Mouse (Mus musculus): ENCODE data around the gene Kcnd1. TPM values are rescaled to one million over a fixed set of nuclear protein-coding genes. Genes with fewer than 3 reads are reported as not detected.

Kcnd1 gene
- polyA plus RNA-seq, 1 experiment, result 0.79 TPM

DNA sequence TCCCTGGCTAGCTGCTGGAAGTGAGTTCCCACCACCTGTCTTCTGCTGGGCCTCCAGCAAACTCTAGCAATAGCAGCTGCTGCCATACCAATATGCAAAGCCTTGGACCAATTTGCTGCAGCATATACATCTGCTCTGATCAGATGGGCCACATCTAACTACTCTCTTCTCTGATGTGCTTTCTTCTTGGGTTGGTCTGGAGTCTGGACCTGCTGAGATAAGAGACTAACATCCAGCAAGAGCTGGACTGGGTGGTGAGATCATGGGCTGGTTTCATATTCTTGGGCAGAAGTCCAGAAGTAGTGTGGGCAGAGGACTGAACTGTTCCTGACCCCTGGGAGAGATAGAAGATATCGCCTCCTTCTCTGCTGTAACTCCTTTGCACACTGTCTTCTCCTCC is 15.1 kb downstream of the Kcnd1 start:
- Histone ChIP-seq H3K27me3 (ENCODE audit: control insufficient read depth, insufficient read depth, low read length) (no peaks in the 10 kb centered on the region), H3K36me3 (ENCODE audit: control insufficient read depth, insufficient read depth, low read length) (no peaks in the 10 kb centered on the region), H3K27ac (ENCODE audit: control insufficient read depth, insufficient read depth, low read depth, low read length) (no peak overlapping the region), H3K4me1 (ENCODE audit: control insufficient read depth, insufficient read depth, low read length) (no peaks in the 10 kb centered on the region), H3K4me3 (ENCODE audit: control insufficient read depth, low read depth, low read length) (no peak overlapping the region)
- TF ChIP-seq CTCF (IDR thresholded peaks at IDR 0.05; ENCODE audit: control insufficient read depth, insufficient read depth, insufficient replicate concordance, low read depth, low read length), result no peak
- no peak for TF ChIP-seq POLR2A (IDR thresholded peaks at IDR 0.05; ENCODE audit: control insufficient read depth, low read depth, low read length)

DNA sequence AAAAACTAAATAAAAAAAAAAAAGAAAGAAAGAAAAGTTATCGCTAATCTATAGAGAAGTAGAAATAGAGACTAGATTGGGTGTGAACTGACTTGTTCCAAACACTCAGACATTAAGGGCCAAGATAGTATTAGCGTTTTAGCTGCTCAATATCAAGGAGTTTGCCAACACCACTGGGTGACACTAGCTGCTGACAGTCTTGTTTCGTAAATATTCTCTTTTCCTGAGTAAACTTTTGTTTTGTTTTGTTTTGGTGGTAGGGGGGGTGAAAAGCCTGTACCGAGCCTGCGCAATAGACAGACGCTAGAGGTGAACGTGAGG is 18.7 kb downstream of the Kcnd1 start:
- peak overlapping the region; percentile 96 for H3K4me3 ChIP-seq (ENCODE audit: control insufficient read depth, low read depth, low read length)
- no peak for TF ChIP-seq CTCF (IDR thresholded peaks at IDR 0.05; ENCODE audit: control insufficient read depth, insufficient read depth, insufficient replicate concordance, low read depth, low read length)
- H3K36me3 ChIP-seq (ENCODE audit: control insufficient read depth, insufficient read depth, low read length), result no peaks in the 10 kb centered on the region
- no peaks in the 10 kb centered on the region for H3K27me3 ChIP-seq (ENCODE audit: control insufficient read depth, insufficient read depth, low read length)
- H3K4me1 ChIP-seq (ENCODE audit: control insufficient read depth, insufficient read depth, low read length), result no peaks in the 10 kb centered on the region
- no peak overlapping the region for H3K27ac ChIP-seq (ENCODE audit: control insufficient read depth, insufficient read depth, low read depth, low read length)

DNA sequence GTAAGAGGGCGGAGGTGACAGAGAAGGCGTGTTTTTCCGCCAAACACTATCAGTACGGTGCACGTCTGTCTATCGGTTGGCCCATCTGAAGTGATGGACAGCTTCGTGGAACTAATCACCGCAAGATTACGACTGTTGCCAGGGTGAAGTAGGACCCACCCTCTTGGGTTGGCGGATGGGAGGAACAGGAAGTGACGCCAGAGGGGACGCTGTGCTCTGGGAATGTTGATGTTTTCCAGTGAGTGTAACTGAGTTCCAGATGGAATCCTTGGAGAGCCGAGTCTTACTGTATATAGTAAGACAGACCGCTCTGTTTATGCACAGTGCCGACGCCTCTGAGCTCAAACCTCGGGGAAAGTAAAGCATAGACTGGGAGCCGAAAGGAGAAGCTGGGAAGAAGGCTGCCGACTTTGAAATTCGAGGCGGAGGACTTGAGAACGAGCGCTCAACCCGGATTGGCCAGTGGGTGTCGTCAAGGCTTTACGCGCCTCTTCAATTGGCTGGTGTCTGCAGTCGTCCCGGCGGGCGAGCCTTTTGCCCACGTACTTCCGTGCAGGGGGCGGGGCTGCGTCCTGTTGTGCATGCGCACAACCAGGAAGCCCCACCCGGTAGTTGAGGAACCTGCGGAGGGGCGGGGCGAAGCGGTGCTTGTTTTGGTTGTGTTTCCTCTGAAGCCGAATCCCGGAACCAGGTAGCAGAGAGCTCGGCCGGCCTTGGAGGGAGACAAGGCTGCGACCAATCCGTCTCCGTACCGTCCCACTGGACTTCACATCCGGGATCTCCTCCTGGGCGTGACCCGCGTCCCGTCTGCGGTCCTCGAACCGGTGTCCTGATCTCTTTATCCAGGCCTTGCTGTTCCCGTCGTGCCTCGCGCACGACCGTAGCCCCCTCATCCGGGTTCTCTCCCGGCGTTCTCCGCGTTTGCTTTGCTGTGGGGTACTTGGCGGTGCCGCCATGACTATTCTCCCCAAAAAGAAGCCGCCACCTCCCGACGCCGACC is 19.4 kb downstream of the Kcnd1 start, which contains the start of gene Otud5:
Otud5 (plus strand) TSS at position 202 of the 1,000 bp plus-strand sequence.
- Histone ChIP-seq H3K36me3 (ENCODE audit: control insufficient read depth, insufficient read depth, low read length) (no peaks in the 10 kb centered on the region), H3K27ac (ENCODE audit: control insufficient read depth, insufficient read depth, low read depth, low read length) (peak within 1 kb of the TSS; percentile 95), H3K27me3 (ENCODE audit: control insufficient read depth, insufficient read depth, low read length) (no peaks in the 10 kb centered on the region), H3K4me1 (ENCODE audit: control insufficient read depth, insufficient read depth, low read length) (no peaks in the 10 kb centered on the region), H3K4me3 (ENCODE audit: control insufficient read depth, low read depth, low read length) (peak within 1 kb of the TSS; percentile 96)
- TF ChIP-seq CTCF (IDR thresholded peaks at IDR 0.05; ENCODE audit: control insufficient read depth, insufficient read depth, insufficient replicate concordance, low read depth, low read length), result no peak
- TF ChIP-seq POLR2A (IDR thresholded peaks at IDR 0.05; ENCODE audit: control insufficient read depth, low read depth, low read length), result peak; percentile 39; the same call in 1 of the 2 replicates

DNA sequence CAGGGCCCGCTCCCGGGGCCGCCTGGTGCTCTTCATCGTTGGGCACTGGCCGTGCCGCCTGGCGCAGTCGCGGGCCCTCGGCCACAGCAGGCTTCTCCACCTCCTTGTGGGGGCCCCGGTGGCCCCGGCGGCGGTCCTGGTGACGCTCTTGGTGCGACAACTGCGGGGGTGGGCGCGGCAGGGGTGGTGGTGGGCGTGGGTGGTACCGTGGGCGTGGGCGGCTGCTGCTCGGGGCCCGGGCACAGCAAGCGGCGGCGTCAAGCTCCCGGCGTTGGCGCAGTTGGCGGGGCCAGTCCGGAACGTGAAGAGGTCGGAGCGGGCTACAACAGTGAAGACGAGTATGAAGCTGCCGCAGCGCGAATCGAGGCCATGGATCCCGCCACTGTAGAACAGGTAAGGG is 20.2 kb downstream of the Kcnd1 start:
- Histone ChIP-seq H3K27ac (ENCODE audit: control insufficient read depth, insufficient read depth, low read depth, low read length) (peak overlapping the region; percentile 95), H3K27me3 (ENCODE audit: control insufficient read depth, insufficient read depth, low read length) (no peaks in the 10 kb centered on the region), H3K36me3 (ENCODE audit: control insufficient read depth, insufficient read depth, low read length) (no peaks in the 10 kb centered on the region), H3K4me1 (ENCODE audit: control insufficient read depth, insufficient read depth, low read length) (no peaks in the 10 kb centered on the region), H3K4me3 (ENCODE audit: control insufficient read depth, low read depth, low read length) (peak overlapping the region; percentile 96)
- TF ChIP-seq POLR2A (IDR thresholded peaks at IDR 0.05; ENCODE audit: control insufficient read depth, low read depth, low read length) (no peak), CTCF (IDR thresholded peaks at IDR 0.05; ENCODE audit: control insufficient read depth, insufficient read depth, insufficient replicate concordance, low read depth, low read length) (no peak)

DNA sequence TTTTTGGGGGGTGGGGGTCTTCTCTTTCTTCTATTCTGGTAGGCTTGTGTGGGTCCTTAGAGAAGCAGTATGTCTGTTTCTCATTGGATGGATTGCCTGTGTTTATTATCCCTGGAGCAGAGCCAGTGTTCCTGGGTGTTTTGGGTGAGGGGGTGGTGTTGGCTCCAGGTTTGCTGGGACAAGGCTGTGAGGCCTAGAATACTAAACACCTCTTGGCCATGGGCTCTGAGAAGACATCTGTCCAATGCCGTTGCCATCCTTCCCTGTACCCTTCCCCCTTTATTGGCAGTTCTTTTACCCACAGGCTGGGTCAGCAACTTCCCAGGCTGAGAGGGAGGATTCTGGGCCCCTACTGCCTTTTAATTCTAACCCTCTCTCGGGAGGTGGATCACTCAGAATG is 25.8 kb downstream of the Kcnd1 start:
- Histone ChIP-seq H3K27ac (ENCODE audit: control insufficient read depth, insufficient read depth, low read depth, low read length) (no peak overlapping the region), H3K4me1 (ENCODE audit: control insufficient read depth, insufficient read depth, low read length) (no peaks in the 10 kb centered on the region), H3K36me3 (ENCODE audit: control insufficient read depth, insufficient read depth, low read length) (no peaks in the 10 kb centered on the region), H3K4me3 (ENCODE audit: control insufficient read depth, low read depth, low read length) (no peak overlapping the region), H3K27me3 (ENCODE audit: control insufficient read depth, insufficient read depth, low read length) (no peaks in the 10 kb centered on the region)
- TF ChIP-seq CTCF (IDR thresholded peaks at IDR 0.05; ENCODE audit: control insufficient read depth, insufficient read depth, insufficient replicate concordance, low read depth, low read length), result no peak
- no peak for TF ChIP-seq POLR2A (IDR thresholded peaks at IDR 0.05; ENCODE audit: control insufficient read depth, low read depth, low read length)

DNA sequence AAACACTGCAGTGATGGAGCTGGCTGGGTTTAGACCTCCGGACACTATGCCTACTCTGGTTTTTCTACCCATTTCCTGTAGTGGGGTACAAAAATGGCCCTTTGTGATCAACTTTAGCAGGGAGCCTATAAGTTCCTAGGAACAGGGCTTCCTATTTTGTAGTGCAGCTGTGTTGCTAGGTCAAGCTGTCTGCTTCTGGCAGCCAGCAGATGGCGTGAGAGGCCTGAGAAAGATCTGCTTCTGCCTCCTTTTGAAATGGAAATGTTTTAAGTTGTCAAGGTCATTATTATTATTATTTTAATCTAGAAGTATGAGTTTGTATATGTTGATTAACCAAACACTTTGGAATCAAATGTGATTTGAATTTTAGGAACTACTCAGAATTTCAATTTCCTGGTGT is 32.5 kb downstream of the Kcnd1 start:
- no peak for TF ChIP-seq POLR2A (IDR thresholded peaks at IDR 0.05; ENCODE audit: control insufficient read depth, low read depth, low read length)
- peak; percentile 21; the same call in 1 of the 2 replicates for TF ChIP-seq CTCF (IDR thresholded peaks at IDR 0.05; ENCODE audit: control insufficient read depth, insufficient read depth, insufficient replicate concordance, low read depth, low read length)
- Histone ChIP-seq H3K27ac (ENCODE audit: control insufficient read depth, insufficient read depth, low read depth, low read length) (no peak overlapping the region), H3K36me3 (ENCODE audit: control insufficient read depth, insufficient read depth, low read length) (no peaks in the 10 kb centered on the region), H3K4me1 (ENCODE audit: control insufficient read depth, insufficient read depth, low read length) (no peaks in the 10 kb centered on the region), H3K4me3 (ENCODE audit: control insufficient read depth, low read depth, low read length) (no peak overlapping the region), H3K27me3 (ENCODE audit: control insufficient read depth, insufficient read depth, low read length) (no peaks in the 10 kb centered on the region)

DNA sequence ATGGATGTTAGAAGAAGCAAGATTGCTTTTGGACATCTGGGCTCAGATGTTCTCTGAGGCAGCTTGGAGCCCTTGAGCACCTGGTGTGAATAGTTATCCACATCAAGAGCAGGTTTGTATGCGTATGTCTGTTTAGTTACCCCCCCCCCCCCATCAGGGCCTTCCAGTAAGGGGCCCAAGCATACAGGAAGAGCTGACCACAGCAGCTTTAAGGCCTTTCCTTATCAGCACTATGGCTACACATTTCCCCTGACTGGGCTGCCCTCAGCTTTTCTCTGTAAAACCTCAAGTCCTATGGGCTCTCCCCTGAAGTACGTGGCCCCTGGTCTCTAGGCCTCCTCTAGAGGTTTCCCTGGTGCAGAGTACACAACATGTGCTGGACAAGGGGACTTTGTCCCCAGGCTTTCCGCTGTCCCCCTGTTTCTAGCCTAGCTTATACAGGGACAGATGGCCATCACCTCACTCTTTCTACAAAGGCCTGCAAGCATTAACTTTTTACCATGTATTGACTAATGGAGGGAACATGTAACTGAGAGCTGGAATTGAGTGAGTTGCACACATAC is 37.2 kb downstream of the Kcnd1 start:
- Histone ChIP-seq H3K27ac (ENCODE audit: control insufficient read depth, insufficient read depth, low read depth, low read length) (no peak overlapping the region), H3K27me3 (ENCODE audit: control insufficient read depth, insufficient read depth, low read length) (no peaks in the 10 kb centered on the region), H3K4me1 (ENCODE audit: control insufficient read depth, insufficient read depth, low read length) (no peaks in the 10 kb centered on the region), H3K36me3 (ENCODE audit: control insufficient read depth, insufficient read depth, low read length) (no peaks in the 10 kb centered on the region), H3K4me3 (ENCODE audit: control insufficient read depth, low read depth, low read length) (no peak overlapping the region)
- TF ChIP-seq CTCF (IDR thresholded peaks at IDR 0.05; ENCODE audit: control insufficient read depth, insufficient read depth, insufficient replicate concordance, low read depth, low read length) (no peak), POLR2A (IDR thresholded peaks at IDR 0.05; ENCODE audit: control insufficient read depth, low read depth, low read length) (no peak)
